Mouse (Mus musculus): ENCODE measurements around the gene Agl.

- TF ChIP-seq CTCF (IDR thresholded peaks at IDR 0.05; ENCODE audit: extremely low read depth, insufficient read length, insufficient replicate concordance, low read depth, low read length): no peak
- no peak for TF ChIP-seq POLR2A (IDR thresholded peaks at IDR 0.05; ENCODE audit: low read depth, low read length)
Observed at GRCm38 (mm10) chr3:116713031-116713430, 94.9 kb downstream of the Agl start.

Data from small intestine, adult 2 months (tissue).